Mouse (Mus musculus): ENCODE measurements around the gene Fam214a. TPM values are rescaled to one million over a fixed set of nuclear protein-coding genes. Genes with fewer than 3 reads are reported as not detected.

Fam214a gene
- polyA plus RNA-seq, 1 experiment from 2014 or later: 12.0 TPM

- no peak overlapping the region for H3K4me2 ChIP-seq (ENCODE audit: low read depth, low read length)
- ATAC-seq (ENCODE audit: low read depth): no peak
- 68% methylated on average over 6 of the region's 6 CpGs for WGBS
- H3K27me3 ChIP-seq (replicated peaks; ENCODE audit: control insufficient read depth, insufficient read depth, low read length): no peaks in the 10 kb centered on the region
- DNase-seq (ENCODE audit: low spot score): no peak
- H3K4me1 ChIP-seq (ENCODE audit: control insufficient read depth, insufficient read depth, low read length): no peaks in the 10 kb centered on the region
- H3K4me3 ChIP-seq (ENCODE audit: low read depth, low read length): no peak overlapping the region
- 0 out of 2 replicates have a peak, but pooled peaks cover 8% of the 10 kb centered on the region for H3K36me3 ChIP-seq (ENCODE audit: control insufficient read depth, insufficient read depth, low read length)
- H3K9ac ChIP-seq (ENCODE audit: low read depth, low read length): no peak overlapping the region
- no peaks in the 10 kb centered on the region for H3K9me3 ChIP-seq (ENCODE audit: control insufficient read depth, low read length)
- no peak overlapping the region for H3K27ac ChIP-seq (replicated peaks; ENCODE audit: low read depth, low read length)
Measured at GRCm38 (mm10) chr9:74960630-74961029, 7.9 kb downstream of the Fam214a start.

DNA sequence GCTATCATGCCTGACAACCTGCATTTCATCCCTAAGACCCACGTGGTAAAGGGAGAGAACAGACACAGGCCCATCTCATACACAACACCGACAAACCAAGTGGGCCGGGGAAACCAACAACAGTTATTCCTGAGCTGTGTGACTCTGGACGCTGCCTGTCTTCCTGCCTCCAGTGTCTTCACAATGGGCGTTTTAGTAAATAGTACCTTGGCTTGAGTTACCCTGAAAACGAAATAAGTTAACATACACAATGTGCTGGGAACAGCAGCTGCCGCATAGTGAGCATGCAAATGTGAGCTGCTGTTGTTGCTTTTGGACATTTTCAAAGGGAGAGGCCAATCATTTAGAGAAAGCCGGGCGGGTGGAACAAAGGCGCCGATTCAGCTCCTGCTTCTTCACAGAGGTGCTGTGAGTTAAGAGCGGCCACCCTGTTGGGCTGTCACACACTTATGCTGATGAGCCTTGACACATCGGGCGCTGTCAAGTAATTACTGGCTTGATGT, 8.4 kb downstream of the Fam214a start:
- Histone ChIP-seq H3K36me3 (ENCODE audit: control insufficient read depth, insufficient read depth, low read length) (0 out of 2 replicates have a peak, but pooled peaks cover 8% of the 10 kb centered on the region), H3K4me1 (ENCODE audit: control insufficient read depth, insufficient read depth, low read length) (no peaks in the 10 kb centered on the region), H3K27ac (replicated peaks; ENCODE audit: low read depth, low read length) (no peak overlapping the region), H3K9ac (ENCODE audit: low read depth, low read length) (no peak overlapping the region), H3K9me3 (ENCODE audit: control insufficient read depth, low read length) (no peaks in the 10 kb centered on the region), H3K27me3 (replicated peaks; ENCODE audit: control insufficient read depth, insufficient read depth, low read length) (no peaks in the 10 kb centered on the region), H3K4me2 (ENCODE audit: low read depth, low read length) (no peak overlapping the region), H3K4me3 (ENCODE audit: low read depth, low read length) (no peak overlapping the region)
- 15% methylated on average over 14 of the region's 14 CpGs for WGBS
- DNase-seq (ENCODE audit: low spot score) (peak; percentile 14), ATAC-seq (ENCODE audit: low read depth) (no peak)

- H3K4me1 ChIP-seq (ENCODE audit: control insufficient read depth, insufficient read depth, low read length): no peaks in the 10 kb centered on the region
- H3K4me2 ChIP-seq (ENCODE audit: low read depth, low read length): no peak overlapping the region
- ATAC-seq (ENCODE audit: low read depth) (no peak), DNase-seq (ENCODE audit: low spot score) (no peak)
- H3K9ac ChIP-seq (ENCODE audit: low read depth, low read length): no peak overlapping the region
- no peaks in the 10 kb centered on the region for H3K9me3 ChIP-seq (ENCODE audit: control insufficient read depth, low read length)
- H3K4me3 ChIP-seq (ENCODE audit: low read depth, low read length): no peak overlapping the region
- 0 out of 2 replicates have a peak, but pooled peaks cover 4% of the 10 kb centered on the region for H3K36me3 ChIP-seq (ENCODE audit: control insufficient read depth, insufficient read depth, low read length)
- no peaks in the 10 kb centered on the region for H3K27me3 ChIP-seq (replicated peaks; ENCODE audit: control insufficient read depth, insufficient read depth, low read length)
- WGBS: 67% methylated on average over 2 of the region's 2 CpGs
- no peak overlapping the region for H3K27ac ChIP-seq (replicated peaks; ENCODE audit: low read depth, low read length)
Measured at GRCm38 (mm10) chr9:74963953-74964352, 11.3 kb downstream of the Fam214a start.

- ATAC-seq (ENCODE audit: low read depth): no peak
- Histone ChIP-seq H3K27me3 (replicated peaks; ENCODE audit: control insufficient read depth, insufficient read depth, low read length) (no peaks in the 10 kb centered on the region), H3K36me3 (ENCODE audit: control insufficient read depth, insufficient read depth, low read length) (no peaks in the 10 kb centered on the region), H3K4me1 (ENCODE audit: control insufficient read depth, insufficient read depth, low read length) (no peaks in the 10 kb centered on the region), H3K9me3 (ENCODE audit: control insufficient read depth, low read length) (no peaks in the 10 kb centered on the region), H3K27ac (replicated peaks; ENCODE audit: low read depth, low read length) (no peak overlapping the region), H3K4me3 (ENCODE audit: low read depth, low read length) (no peak overlapping the region), H3K4me2 (ENCODE audit: low read depth, low read length) (no peak overlapping the region), H3K9ac (ENCODE audit: low read depth, low read length) (no peak overlapping the region)
- WGBS: 95% methylated on average over 10 of the region's 10 CpGs
- DNase-seq (ENCODE audit: low spot score): no peak
Measured at GRCm38 (mm10) chr9:74964866-74965384, 12.2 kb downstream of the Fam214a start.

- H3K36me3 ChIP-seq (ENCODE audit: control insufficient read depth, insufficient read depth, low read length): no peaks in the 10 kb centered on the region
- no peak for ATAC-seq (ENCODE audit: low read depth)
- 85% methylated on average over 4 of the region's 4 CpGs for WGBS
Measured at GRCm38 (mm10) chr9:74966200-74966599, 13.5 kb downstream of the Fam214a start.

DNA sequence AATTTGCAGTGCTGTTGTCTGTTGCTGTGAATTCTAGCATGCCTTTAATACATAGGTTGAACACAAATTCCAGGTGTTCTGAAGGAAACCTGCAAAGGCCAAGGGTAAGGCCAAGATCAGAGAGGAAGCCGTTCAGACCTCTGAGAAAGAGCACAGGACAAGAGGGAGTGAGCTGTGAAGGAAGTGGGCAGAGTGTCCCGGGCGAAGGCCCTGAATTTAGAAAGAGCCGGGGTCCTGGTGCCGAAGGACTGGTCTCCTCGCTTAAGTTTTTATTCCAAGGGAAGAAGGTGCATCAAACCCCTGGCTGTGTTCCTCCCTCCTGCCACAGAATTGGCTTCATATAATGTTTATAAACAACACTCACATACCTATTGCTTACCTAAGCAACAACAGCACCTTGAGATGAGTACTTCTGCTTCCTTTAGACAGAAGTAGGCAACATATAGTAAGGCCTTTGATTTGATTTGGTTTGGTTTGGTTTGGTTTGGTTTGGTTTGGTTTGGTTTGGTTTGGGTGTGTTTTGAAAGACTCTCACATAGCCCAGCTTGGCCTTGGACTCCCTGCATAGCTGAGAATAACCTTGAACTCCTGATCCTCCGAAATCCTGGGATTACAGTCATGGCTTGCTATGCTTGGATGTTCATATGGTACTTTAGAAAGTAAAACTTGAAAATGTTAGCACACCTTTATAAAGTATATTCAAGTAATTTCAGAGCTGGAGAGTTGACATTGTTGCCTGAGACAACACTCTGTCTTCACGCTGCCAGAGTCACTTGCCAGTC, 16.2 kb downstream of the Fam214a start:
- Histone ChIP-seq H3K4me3 (ENCODE audit: low read depth, low read length) (no peak overlapping the region), H3K36me3 (ENCODE audit: control insufficient read depth, insufficient read depth, low read length) (no peaks in the 10 kb centered on the region), H3K4me1 (ENCODE audit: control insufficient read depth, insufficient read depth, low read length) (peaks cover 6% of the 10 kb centered on the region; the same call in 1 of the 2 replicates), H3K27me3 (replicated peaks; ENCODE audit: control insufficient read depth, insufficient read depth, low read length) (no peaks in the 10 kb centered on the region), H3K9ac (ENCODE audit: low read depth, low read length) (no peak overlapping the region), H3K27ac (replicated peaks; ENCODE audit: low read depth, low read length) (no peak overlapping the region), H3K4me2 (ENCODE audit: low read depth, low read length) (no peak overlapping the region), H3K9me3 (ENCODE audit: control insufficient read depth, low read length) (no peaks in the 10 kb centered on the region)
- ATAC-seq (ENCODE audit: low read depth): no peak
- no peak for DNase-seq (ENCODE audit: low spot score)
- 82% methylated on average over 8 of the region's 8 CpGs for WGBS

More at GRCm38 (mm10) chr9:74966200-74966599, 13.5 kb downstream of the Fam214a start:
- Histone ChIP-seq H3K4me3 (ENCODE audit: low read depth, low read length) (no peak overlapping the region), H3K4me1 (ENCODE audit: control insufficient read depth, insufficient read depth, low read length) (no peaks in the 10 kb centered on the region), H3K27me3 (replicated peaks; ENCODE audit: control insufficient read depth, insufficient read depth, low read length) (no peaks in the 10 kb centered on the region), H3K9me3 (ENCODE audit: control insufficient read depth, low read length) (no peaks in the 10 kb centered on the region), H3K27ac (replicated peaks; ENCODE audit: low read depth, low read length) (no peak overlapping the region), H3K9ac (ENCODE audit: low read depth, low read length) (no peak overlapping the region), H3K4me2 (ENCODE audit: low read depth, low read length) (no peak overlapping the region)
- no peak for DNase-seq (ENCODE audit: low spot score)

DNA sequence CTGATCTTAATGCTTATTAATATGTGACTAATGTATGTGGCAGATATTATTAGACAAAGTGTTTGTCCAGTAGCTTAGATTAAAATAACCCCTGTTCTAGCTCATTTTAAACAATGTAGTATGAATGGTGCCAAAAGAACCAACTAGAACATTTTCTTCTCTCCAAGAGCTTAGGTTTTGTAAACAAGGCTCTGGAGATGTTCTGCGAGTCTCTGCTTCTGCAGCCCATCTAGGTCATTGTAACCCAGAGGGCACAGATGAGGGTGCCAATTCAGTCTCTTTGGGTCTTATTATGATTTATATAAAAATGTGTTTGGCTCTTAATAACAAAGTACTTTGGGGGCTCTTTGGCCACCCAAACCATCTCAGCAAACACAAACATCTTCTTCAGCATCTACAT, 17.9 kb downstream of the Fam214a start:
- Histone ChIP-seq H3K9me3 (ENCODE audit: control insufficient read depth, low read length) (no peaks in the 10 kb centered on the region), H3K4me1 (ENCODE audit: control insufficient read depth, insufficient read depth, low read length) (peaks cover 20% of the 10 kb centered on the region), H3K4me3 (ENCODE audit: low read depth, low read length) (no peak overlapping the region), H3K4me2 (ENCODE audit: low read depth, low read length) (no peak overlapping the region), H3K27ac (replicated peaks; ENCODE audit: low read depth, low read length) (no peak overlapping the region), H3K9ac (ENCODE audit: low read depth, low read length) (no peak overlapping the region), H3K27me3 (replicated peaks; ENCODE audit: control insufficient read depth, insufficient read depth, low read length) (no peaks in the 10 kb centered on the region), H3K36me3 (ENCODE audit: control insufficient read depth, insufficient read depth, low read length) (no peaks in the 10 kb centered on the region)
- WGBS: 89% methylated on average over 1 of the region's 1 CpGs
- ATAC-seq (ENCODE audit: low read depth) (no peak), DNase-seq (ENCODE audit: low spot score) (no peak)

GRCm38 (mm10) chr9:74971191-74971976, 18.7 kb downstream of the Fam214a start:
- no peaks in the 10 kb centered on the region for H3K9me3 ChIP-seq (ENCODE audit: control insufficient read depth, low read length)
- 86% methylated on average over 12 of the region's 12 CpGs for WGBS
- no peaks in the 10 kb centered on the region for H3K27me3 ChIP-seq (replicated peaks; ENCODE audit: control insufficient read depth, insufficient read depth, low read length)
- H3K36me3 ChIP-seq (ENCODE audit: control insufficient read depth, insufficient read depth, low read length): no peaks in the 10 kb centered on the region
- no peak for DNase-seq (ENCODE audit: low spot score)
- H3K4me3 ChIP-seq (ENCODE audit: low read depth, low read length): no peak overlapping the region
- no peak overlapping the region for H3K27ac ChIP-seq (replicated peaks; ENCODE audit: low read depth, low read length)
- H3K4me1 ChIP-seq (ENCODE audit: control insufficient read depth, insufficient read depth, low read length): peaks cover 21% of the 10 kb centered on the region
- no peak overlapping the region for H3K9ac ChIP-seq (ENCODE audit: low read depth, low read length)
- ATAC-seq (ENCODE audit: low read depth): no peak
- H3K4me2 ChIP-seq (ENCODE audit: low read depth, low read length): no peak overlapping the region
